Mouse (Mus musculus) cerebellum, adult 2 months (tissue): ENCODE results near the gene Add3.

Source experiments
- CTCF ChIP-seq: fragments of 200-500 bp; IDR thresholded peaks from 2 replicates; pipeline ENCODE4 v1.5.1; 2011; ENCODE audit warnings: low read depth, mild to moderate bottlenecking, control low read depth, low read length, moderate library complexity, borderline replicate concordance; ENCODE audit not compliant: insufficient read depth
- POLR2A ChIP-seq: fragments of 200-500 bp; IDR thresholded peaks from 2 replicates; pipeline ENCODE4 v1.6.1; 2011; ENCODE audit warnings: low read length, control low read depth, borderline replicate concordance; ENCODE audit not compliant: insufficient read depth

DNA sequence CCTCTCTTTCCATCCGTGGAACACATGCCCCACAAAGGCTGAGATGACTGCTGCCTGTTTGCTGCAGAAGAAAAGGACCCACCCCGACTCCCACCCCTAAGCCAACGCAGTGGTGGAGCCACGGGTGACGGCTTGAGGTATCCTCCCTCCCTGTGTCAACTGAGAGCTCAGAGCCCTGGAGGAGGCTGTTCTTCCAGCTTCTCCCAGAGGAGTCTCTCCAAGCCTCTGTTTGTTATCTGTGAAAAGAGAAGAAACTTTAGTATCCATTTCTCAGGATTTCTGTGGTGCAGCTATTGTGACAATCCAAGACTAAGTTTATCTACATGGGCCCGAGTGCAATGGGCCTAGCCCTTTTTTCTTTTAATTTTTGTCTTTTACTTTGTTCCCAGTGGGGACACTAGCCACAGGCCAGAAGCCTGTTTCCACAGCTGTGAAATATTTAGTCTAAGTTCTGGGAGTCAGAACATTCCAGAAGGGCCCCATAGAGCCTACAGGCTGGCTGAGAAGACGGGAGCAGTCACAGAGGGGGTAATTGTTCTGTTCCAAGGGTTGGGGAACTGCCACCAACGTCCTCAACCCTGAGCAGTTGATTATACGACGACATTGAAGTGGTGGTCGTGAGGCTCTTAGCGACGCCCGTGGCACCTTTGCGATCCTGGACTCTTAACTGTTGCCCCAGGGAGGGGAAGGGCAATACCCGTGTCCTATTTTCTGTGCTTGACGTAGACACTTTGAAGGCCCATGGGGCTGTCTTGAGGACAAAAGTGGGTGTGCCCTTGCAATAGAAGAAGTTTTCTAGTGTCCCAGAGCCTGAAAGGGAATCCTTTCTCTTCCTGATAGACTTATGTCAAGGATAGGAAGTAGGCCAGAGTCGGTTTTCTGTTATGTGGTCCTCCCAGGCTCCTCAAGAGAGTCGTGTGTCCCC, 138.5 kb downstream of the Add3 start:
- no peak for TF ChIP-seq CTCF
- no peak for TF ChIP-seq POLR2A
